Mouse (Mus musculus) ZHBTc4 (cell line): ENCODE measurements around the gene Zfp784.
A peak's percentile ranks its signal among the peaks of the same experiment; 100 is the strongest.

Experiments used
- DNase-seq: peaks from one replicate; pipeline ENCODE4 v3.0.0-alpha.2; 2011; ENCODE audit warnings: low read depth, low spot score

Gene Zfp784

DNA sequence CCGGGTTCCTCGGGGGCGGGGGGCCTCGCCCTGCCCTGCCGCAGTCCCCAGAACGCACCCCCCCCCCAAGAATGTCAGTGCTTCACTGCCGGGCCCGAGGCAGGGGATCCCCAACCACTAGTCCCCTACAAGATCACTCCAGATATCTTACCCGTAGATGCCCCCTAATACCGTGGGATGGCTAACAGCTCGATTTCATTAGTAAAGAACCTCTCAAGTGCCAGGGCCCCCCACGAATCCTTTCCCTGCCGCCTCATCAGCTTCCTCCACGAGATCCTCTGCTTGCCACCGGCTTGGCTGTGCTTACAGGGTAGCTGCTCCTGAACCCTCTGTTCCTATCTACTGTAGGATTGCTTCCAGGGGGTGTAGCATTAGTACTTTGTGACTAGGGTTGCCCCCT is 17.6 kb downstream of the Zfp784 start:
- no peak for DNase-seq

DNA sequence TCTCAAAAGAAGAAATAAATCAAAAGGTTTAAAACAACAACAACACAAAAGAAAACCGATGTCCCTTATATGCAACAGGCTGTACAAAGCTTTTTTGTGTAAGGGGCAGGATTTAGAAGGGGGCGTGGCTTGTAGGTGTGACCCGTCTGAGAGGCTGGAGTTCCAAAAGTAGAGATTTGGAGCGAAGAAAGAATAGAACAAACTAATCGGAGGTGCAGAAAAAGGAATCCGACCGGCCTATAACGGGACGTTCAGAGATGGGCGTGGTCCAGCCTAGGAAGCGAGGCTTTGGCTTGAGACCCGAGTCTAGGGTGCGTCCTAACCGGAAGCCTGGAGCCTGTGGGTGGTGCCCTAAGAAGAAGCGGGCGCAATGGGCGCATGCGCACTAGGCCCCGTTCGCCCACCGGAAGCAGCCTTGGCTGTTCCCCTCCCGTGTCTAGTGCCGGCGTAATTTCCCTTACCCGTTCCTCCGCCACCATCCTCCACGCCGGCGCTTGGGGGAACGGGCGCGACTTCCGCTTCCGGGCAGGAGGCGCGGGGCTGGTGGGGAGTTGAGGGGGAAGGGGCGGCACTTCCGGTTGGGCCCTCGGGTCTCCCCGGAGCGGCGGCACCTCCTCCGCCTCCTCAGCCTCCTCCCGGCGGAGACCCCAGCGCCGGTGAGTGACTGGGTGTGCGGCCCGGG is 18.1 kb downstream of the Zfp784 start, which contains the start of the genes Zfp865 and Ccdc106:
TSS of gene Zfp865 (plus strand) at position 377 of the 682 bp plus-strand sequence.
TSS of gene Ccdc106 (plus strand) at position 554 of the 682 bp plus-strand sequence.
- DNase-seq, result peak; percentile 99

- DNase-seq, result peak; percentile 50
These were observed 18.7 kb downstream of the Zfp784 start for GRCm38 (mm10) chr7:5019576-5019975.

GRCm38 (mm10) chr7:5017931-5018330 is 20.3 kb downstream of the Zfp784 start:
- no peak for DNase-seq

- DNase-seq, result peak; percentile 75
These were observed 20.9 kb downstream of the Zfp784 start for GRCm38 (mm10) chr7:5017352-5017751.

- peak; percentile 53 for DNase-seq
These were observed 21.3 kb downstream of the Zfp784 start for GRCm38 (mm10) chr7:5016920-5017319.

- DNase-seq, result no peak
These were observed 22.2 kb downstream of the Zfp784 start for GRCm38 (mm10) chr7:5016057-5016456.

GRCm38 (mm10) chr7:5015118-5016001 is 22.9 kb downstream of the Zfp784 start, which contains the start of gene Gm44973:
Gene Gm44973, plus strand, starts transcription at chr7:5015496.
- DNase-seq, result peak; percentile 97

DNA sequence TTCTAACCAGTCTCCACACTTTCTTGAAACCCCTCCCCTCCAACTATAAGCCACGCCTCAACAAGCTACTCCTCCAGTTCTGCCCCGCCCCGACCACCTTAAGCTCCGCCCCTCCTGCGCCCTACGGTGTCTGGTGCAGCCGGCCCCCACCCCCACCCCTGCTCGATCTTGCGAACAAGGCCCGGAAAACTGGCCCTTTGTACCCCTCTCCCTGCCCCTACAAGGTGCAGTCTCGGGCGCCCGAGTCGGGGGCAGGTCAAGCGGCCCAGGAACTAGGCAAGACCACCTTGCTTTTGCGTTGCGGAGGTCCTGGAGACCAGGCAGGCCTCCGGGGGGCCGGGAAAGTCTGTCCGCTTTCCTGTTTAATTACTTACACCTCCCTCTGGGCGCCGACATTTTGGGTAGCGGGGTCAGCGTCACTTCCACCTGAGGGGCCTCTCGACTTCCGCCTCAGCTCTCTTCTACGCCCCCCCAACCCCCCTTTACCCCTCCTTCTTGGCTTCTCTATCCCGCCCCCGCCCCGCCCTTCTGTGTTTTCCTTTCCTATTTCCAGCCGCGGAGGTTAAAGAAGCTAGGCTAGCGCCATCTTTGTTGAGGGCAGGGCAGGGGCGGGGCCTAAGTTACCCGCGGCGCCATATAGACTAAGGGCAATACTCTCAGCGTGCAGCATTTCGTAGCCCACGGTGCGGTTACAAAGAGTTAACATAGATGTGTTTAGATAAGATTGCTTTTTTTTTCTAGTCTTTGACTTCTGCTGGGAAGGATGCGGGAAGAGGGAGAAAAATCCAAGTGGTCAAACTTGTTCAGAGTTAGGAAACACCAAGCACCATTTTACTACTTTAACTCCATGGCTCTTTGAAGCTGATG is 23.8 kb downstream of the Zfp784 start, which contains the start of the genes Zfp524 and Fiz1:
TSS of gene Zfp524 (plus strand) at position 165 of the 867 bp plus-strand sequence.
TSS of gene Fiz1 (minus strand) at position 447 of the 867 bp plus-strand sequence.
- DNase-seq, result peak; percentile 99

DNA sequence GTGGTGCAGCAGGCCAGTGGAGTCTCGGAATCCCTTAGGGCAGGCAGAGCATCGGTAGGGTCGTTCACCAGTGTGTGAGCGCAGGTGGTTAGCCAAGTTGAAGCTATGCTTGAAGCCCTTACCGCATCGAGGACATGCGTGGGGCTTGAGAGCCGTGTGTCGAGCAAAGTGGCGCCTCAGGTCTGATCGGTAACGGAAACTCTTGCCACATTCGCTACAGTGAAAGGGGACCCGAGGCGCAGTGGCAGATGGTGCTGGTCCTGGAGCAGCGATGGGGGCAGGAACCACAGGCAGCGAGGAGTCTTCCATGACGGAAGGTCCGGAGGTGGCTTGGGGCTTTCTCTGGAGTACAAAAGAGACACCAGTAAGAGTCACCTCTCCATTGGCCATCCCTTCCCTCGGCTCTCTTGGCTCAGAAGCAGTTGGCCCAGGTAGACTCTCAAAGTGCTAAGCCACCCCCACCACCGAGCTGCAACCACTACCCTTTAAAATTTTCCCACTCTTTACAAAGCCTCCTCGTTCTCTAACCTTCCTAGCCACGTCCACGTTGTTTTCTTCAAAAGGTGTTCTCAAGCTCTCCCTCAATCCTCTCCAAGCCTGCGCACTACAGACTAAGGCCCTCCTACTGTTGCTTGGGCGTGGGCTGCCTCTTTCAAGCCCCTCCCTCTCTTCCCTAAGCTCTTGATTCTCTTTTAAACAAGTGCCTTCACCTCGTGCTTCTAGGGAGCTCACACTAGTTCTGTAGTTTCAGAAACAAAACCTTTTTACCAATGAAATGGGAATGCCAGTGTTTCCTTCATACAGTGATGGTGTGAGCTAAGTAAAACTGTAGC is 25.3 kb downstream of the Zfp784 start:
- peak; percentile 93 for DNase-seq

DNA sequence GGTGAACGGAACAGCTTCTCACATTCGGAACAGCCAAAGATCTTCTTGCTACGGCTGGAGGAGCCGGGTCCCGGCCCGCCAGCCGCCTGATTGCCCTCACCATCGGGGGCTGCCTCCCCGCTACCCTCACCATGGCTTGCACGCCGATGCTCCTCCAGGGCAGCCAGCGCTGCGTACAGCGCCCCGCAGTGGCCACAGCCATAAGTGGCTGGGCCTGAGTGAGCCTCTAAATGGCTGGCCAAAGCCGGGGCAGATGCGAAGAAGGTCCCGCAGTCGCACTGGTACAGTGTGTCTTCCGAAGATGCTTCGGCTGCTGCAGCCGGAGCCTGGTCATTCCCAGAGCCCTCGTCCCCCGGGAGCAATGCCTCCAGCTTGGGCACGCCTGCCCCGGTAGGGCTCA is 30.0 kb downstream of the Zfp784 start:
- peak; percentile 90 for DNase-seq

DNA sequence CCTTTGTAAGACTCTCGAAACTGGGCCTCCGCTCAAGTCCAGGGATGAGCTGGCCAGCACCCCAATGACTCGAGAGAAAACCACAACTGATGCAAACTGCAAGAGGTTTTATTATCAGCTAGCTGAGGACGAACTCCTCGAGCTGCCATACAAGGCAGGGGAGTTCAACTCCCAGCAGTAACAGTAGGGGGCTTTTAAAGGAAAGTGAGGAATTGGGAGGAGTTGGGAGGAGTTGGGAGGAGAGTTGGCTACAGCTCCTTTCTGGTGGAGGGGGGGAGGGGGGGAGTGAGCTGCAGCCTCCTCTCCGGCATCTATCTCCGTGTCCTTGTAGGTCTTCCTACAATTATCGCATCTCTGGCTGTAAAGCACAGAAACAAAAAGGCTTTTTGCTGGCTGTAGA is 35.4 kb downstream of the Zfp784 start:
- DNase-seq, result peak; percentile 58

DNA sequence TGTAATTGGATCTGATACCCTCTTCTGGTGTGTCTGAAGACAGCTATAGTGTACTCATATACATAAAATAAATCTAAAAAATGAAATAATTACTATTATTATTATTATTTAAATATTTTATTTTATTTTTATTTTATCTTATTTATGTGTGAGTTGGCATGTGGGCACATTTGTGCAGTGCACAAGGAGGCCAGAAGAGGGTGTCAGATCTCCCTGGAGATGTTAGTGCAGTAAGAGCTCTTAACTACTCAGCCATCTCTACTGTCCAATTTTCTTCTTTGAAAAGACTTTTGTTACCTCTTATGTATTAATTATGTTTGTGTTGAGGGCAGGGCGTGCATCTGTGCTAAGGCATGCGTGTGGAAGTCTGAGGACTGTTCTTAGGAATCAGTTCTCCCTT is 38.4 kb downstream of the Zfp784 start:
- DNase-seq, result no peak

GRCm38 (mm10) chr7:4996934-4997333 is 41.3 kb downstream of the Zfp784 start:
- DNase-seq, result no peak

- DNase-seq, result peak; percentile 90
These were observed 42.0 kb downstream of the Zfp784 start, which contains the start of gene Zfp579 for GRCm38 (mm10) chr7:4996003-4996895. Gene Zfp579, minus strand, starts transcription at chr7:4996158.

- no peak for DNase-seq
These were observed 42.8 kb downstream of the Zfp784 start for GRCm38 (mm10) chr7:4995268-4996002.

DNA sequence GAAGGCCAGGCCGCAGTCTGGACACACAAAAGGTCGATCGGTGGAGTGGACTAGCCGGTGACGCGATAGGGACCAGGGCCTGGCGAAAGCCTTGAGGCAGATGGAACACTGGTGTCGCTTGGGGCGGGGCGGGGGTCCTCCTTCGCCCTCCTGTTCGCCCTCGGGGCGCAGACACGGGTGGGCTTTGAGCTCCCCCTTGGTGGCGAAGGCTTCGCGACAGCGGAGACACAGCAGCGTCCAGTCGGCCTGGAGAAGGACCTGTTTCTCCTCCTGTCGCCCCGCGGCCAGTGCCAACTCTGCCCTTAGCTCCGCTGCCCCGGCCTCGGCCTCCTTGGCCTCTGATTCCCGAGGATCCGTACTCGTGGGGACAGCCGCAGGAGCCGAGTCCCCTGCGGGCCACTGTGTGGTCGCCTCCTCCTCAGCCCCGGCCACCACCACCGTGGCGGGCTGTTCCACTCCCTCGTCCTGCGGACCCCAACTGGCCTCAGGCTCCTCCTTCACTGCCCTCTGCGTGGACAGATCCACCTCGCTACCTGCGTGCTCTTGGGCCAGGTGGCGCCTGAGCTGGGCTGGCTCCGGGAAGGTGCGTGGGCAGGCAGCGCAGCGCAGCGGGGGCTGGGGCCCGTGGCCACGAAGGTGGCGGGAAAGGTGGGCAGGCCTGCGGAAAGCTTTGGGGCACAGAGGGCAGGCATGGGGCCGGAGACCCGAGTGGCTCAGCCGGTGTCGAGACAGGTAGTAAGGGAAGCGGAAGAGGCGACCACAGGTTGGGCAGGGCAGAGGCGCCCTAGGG is 44.1 kb downstream of the Zfp784 start:
- DNase-seq, result no peak
